Mouse (Mus musculus): ENCODE data around the gene Madcam1.
A peak's percentile ranks its signal among the peaks of the same experiment; 100 is the strongest.

Madcam1 gene

DNA sequence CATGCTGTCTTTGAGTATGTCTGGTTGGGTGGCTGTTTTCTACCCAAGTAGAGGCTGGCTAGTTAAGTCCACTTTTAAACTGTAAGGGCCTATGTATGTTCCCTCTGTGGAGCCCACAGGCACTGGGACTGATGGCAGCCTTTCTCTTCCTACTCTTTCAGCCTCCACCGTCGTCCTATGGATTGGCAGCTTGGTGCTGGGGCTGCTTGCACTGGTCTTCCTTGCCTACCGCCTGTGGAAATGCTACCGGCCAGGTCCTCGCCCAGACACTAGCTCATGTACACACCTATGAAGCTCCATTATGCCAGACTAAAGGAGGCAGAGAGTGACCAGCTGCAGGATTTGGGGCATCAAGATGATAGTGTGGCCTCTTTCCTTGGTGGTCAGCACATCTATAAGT is 3.7 kb downstream of the Madcam1 start:
- DNase-seq (ENCODE audit: low spot score), result no peak

DNA sequence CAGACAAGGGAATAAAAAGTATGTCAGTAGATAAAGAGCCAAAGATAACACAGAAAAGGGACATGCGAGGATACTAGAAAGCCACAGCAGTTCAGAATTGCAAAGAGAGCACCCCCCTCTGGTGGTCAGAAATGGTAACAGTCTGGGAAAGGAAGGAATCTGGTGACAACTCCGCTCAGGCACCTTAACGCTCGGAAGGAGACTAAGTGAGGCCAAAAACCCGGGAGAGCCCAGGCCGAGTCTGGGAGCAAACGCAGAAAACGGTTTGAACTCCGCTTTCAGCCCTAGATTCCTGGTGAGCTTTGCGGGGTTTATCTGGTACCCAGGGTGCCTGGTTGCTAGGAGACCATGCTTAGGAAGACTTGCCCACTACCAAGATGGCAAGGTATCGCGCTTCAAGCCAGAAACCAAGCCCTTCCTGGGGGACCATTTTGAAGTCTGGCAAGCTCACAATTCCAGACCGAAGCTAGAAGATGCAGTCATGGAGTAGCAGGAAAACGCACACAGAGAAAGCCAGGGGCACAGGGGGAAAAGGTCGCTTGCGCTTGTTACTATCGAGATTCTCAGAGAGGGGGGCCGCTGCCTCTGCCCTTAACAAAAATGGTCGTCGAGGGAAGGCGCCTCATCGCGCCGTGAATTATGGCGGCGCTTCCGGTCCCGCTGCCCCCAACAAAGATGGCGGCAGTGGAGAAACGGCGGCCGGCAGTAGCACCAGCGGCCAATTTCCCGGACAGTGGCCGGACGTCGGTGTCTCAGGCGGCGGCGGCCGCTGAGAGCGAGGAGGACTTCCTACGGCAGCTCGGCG is 4.6 kb downstream of the Madcam1 start, which contains the start of gene Tpgs1:
Tpgs1 (plus strand) TSS at position 599 of the 805 bp plus-strand sequence.
- DNase-seq (ENCODE audit: low spot score), result peak; percentile 76

DNA sequence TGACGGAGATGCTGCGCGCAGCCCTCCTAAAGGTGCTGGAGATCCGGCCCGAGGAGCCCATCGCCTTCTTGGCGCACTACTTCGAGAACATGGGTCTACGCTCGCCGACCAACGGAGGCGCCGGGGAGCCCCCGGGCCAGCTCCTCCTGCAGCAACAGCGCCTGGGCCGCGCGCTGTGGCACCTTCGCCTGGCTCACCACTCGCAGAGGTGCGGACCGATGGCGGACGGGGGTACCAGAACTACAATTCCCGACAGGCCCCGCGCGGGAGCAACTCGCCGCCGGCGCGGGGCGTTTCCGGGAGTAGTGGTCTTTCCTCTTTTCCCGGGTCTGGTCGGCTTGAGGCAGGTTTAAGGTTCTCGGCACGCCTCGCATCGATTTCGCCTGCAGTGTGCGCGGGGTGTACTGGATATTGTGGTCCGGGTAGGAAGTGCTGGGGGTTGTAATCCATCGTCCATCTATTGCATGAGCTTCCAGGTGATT is 5.3 kb downstream of the Madcam1 start:
- peak; percentile 57 for DNase-seq (ENCODE audit: low spot score)

DNA sequence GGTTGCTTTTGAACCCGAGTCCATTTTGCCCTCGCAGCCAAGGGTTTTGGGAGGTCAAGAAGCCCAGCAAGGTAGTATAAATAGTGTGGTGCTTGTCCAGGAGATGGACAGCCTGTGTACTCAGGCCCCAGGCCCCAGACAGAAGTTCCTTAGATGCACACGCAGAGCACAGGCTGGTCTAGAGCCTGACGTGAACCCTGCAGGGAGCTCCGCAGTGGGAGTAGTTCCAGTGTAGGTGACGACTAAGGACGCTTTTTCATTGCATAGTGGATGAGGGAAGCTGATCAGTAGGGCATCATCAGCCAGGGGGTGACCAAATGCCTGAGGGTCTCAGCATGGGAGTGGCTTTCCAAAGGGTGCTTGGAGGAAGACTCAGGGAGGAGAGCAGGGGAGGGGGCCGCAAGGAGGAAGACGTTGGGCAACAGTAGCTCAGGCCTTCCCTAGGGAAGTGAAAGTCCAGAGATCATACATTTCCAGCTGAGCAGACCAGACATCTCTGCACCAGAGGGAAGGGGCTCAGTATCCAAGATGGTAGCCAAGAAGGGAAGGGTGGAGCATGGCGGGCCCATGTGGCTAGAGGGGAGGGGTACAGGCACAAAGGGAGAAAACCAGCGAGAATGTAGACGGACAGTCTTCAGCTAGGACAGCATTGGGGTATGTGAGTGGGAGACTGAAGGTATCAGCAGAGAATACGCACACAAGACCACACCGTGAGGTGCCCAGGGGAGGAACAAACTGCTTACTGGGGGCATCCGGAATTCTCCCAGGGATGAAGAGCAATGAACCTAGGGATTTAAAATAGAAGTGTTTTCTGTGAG is 5.9 kb downstream of the Madcam1 start:
- no peak for DNase-seq (ENCODE audit: low spot score)

DNA sequence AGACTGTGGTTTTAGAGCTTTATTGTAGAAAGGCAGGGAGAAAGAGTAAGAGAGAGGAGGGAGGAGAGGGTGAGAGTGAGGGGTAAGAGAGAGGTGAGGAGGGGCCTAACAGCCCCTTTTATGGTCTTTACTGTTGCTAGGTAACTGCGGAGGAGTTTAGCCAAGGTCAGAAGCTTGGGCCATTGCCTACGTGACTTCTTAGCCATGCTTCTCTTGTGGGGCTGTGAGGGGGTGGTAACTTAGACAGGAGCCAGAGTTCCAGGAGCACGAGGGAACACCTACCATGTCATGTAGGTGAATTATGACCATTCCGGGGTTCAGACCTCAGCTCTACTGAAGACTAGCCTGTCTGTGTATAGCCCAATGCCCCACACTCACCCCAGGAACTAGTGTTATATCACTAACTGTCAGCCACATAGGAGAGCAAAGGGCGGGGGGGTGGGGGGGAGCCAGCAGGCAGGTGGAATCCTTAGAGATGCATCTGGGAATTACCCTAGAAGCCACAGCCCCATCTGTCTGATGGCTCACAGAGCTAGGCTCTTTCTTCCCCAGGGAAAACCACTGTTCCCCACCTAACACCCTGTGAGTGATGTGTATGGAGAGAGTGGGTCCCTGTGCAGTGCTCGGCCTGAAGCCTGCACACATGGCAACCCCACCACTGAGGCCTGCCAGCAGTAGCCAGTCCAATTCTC is 7.2 kb downstream of the Madcam1 start:
- no peak for DNase-seq (ENCODE audit: low spot score)

DNA sequence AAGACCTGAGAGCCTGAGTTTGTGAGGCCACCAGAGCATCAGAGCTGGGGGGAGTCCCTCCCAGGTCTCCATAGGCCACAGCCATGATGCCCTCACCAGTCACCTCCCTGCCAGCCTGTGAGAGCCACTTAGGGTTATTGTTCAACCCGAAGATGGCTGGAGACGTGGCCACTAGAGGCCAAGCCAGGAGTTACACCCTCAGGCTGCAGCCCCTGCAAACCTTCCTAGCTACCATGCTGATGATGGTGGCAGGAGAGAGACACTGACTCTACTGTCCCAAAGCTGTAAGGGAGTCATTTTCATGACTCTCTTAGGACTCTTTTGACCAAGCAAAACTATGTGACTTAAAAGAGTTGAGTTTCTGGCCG is 7.7 kb downstream of the Madcam1 start:
- no peak for DNase-seq (ENCODE audit: low spot score)

DNA sequence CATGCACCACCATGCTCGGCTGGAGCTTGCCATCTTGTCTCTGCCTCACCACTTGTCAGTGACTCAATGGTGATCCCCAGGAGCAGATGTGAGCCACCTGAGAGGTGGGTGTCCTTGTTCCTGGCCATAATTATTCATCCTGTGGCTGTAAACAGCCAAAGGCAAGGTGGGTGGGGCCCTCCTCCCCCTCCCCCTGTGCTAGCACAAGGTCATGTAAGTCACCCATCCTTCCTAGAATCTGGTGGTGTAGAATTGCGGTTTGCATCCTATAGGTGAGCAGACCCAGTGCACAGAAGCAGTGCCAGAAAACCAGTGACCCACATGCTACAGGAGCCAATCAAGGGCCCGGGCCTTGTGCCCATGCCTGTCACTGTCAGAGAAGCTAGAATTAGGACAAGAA is 8.7 kb downstream of the Madcam1 start:
- DNase-seq (ENCODE audit: low spot score), result no peak

DNA sequence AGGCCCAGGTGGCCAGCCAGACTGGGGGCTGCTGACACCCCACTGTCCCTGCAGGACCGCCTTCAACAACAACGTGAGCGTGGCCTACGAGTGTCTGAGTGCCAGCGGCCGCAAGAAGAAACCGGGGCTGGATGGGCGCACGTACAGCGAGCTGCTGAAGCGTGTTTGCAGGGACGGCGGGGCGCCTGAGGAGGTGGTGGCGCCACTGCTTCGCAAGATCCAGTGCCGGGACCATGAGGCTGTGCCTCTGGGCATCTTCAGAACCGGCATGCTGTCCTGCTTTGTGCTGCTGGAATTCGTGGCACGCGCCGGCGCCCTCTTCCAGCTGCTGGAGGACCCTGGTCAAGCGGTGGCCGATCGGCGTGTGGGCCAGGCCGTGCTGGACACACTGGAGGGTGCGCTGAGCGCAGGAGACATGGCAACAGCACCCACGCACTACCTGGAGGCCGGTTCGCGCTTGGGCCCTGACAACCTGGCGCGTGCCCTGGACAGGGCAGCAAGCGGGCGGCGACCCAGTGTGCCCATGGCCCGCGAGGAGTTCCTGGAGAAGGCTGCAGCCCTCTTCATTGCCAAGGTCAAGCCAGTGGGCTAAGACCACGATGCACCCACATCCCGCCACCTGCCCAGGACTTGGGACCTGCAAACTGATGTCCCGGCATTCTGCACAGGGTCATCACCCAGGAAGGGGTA is 11.1 kb downstream of the Madcam1 start:
- DNase-seq (ENCODE audit: low spot score), result no peak

DNA sequence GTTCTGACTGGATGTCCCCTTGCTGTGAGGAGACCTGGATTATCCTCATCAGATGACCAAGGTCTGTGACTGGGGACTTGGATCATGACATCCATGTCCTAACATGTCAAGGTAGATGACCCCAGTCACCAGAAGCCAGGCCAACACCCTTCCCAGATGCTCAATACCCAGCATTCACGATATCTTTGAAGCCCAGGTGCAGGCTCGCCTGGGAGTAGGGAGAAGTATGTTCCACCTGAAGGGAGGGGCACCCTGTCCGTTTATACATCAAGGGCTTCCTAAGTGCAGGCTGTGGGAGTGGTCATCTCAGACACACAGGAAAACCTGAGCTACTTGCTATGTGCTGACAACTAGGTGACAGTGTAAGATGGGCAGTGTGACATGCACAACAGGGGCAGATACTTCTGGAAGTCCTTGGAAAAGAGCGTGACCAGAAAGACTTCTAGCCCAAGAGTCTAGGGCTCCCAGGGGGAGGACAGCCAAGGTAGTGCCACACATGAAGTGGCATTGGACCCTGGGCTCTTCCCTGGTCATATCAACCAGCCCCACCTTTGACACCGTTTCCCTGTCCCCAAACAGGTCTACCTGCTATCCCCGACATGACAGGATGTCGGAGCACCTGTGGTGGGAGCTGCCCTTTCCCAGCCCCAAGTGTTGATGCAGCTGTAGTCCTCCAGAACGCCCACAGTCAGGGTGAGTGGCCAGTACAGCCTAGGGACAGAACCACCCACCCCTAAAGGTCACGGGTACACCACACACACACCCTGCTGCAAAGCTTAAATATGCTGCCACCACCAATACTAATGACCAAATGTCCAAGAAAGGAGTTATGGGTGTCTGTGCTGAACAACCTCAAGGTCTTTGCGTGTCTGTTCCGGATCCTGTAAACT is 16.5 kb downstream of the Madcam1 start:
- no peak for DNase-seq (ENCODE audit: low spot score)

DNA sequence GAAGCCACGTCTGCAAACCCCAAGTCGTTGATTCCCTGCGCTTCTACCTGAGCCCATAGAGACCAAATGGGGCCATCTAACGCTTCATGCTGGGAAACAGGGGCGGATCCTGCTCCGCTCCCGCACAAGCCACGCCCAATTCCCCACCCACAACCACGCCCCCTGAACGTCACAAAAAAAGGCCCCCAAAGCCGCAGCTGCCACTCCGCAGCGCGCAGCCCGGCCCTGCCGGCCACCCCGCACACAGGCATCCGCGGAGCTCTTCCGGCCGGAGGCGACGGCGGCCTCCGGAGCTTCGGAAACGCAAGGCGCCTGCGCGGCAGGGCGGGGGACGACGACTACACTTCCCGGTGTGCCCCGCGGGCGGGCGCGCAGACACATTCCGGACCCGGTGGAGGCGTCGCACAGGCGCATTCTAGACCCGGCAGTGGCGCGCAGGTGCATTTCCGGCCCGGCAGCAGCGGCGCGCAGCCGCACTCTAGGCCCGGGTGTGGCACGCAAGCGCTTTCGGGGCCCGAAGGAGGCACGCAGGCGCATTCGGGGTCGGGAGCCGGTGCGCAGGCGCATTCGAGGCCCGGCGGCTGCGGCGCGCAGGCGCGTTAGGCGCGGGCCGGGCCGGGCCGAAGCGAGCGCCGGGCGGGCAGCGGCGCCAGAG is 17.4 kb downstream of the Madcam1 start, which contains the start of gene Cdc34:
Cdc34 (plus strand) TSS at position 605 of the 655 bp plus-strand sequence.
- DNase-seq (ENCODE audit: low spot score), result peak; percentile 96

DNA sequence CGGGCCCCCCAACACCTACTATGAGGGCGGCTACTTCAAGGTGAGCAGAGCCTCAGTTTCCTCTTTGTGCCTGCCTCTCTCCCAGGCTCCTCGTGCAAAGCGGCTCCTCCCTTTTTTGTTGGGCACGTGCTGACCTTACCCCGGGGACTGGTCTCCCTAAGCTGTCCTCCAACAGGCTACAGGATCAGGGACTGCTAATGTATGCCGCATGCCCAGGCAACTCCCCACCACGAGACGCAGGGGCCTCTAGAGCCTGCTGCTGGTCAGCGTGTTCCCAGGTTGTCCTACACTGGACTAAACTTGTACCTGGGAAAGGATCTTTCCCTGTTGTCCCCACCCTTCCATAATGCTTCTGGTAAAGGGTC is 18.2 kb downstream of the Madcam1 start:
- DNase-seq (ENCODE audit: low spot score), result no peak

DNA sequence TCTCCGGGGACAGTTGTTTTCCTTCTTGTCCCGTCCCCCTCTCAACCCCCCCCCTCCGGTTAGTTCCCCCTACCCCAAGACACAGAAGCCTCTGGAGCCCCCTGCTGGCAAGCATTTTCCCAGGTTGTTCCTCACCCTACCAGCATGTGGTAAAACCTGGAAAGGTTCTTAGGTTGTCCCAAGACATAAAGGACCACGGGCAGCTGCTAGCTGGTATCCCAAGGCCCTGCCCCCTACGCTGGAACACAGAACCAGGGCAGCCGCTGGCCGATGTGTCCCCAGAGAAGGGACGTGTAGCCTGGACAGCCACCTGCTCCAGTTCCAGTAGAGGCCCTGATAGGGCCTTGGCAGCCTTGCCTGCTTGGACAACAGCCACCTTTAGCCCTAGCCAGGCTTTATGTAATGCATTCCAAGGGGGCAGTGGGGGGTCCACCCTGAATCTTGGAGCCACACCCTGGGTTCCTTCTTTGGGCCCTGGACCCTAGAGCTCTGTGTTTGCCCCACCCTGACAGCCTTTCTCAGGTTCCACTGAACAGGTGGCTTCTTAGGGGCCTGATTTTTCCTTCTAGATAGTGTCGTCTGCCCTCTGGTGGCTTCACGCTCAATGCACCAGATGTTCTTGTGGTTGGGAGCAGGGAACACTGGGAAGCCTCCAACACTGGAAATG is 18.7 kb downstream of the Madcam1 start:
- no peak for DNase-seq (ENCODE audit: low spot score)

DNA sequence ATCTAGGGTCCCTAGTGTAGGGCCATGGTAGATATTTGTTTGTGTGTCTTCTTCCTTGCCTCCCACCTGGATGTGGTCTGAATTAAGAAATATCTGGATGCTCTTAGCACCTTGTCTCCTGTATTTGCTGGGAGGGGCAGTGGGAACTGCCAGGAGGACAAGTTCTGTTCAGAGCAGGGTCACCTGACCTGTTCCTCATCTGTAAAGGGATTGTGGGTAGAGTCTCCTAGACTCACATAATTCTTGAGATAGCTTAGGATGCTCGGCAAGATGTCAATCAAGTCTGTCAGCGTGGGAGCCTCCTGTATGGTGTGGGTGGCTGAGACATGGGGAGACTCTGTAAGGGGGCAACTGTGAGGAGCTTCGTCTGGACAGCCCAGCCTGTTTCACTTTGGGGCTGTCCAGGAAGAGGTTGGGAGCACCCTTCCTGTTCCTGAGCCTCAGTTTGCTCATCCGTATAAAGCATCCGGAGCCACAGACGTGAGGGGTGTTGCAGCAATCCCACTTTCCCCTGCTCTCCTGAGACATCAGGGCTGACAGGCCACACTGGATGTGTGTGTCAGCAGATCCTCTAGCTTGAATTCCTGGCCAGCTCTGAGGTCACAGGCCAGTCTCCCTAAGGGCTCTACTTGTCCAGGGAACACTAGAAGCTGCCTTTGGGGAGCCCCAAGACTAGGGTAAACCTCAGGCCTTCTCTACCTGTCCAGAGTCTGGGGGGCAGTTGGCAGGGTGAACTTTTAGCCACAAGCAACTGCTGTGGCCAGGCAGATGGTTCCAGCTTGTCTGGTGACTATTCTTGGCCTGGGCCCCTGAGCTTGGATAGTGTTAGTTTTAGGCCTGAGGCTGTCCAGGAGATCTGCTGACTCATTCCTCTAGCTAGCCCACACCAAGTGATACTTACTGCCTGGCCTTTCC is 19.6 kb downstream of the Madcam1 start:
- no peak for DNase-seq (ENCODE audit: low spot score)

DNA sequence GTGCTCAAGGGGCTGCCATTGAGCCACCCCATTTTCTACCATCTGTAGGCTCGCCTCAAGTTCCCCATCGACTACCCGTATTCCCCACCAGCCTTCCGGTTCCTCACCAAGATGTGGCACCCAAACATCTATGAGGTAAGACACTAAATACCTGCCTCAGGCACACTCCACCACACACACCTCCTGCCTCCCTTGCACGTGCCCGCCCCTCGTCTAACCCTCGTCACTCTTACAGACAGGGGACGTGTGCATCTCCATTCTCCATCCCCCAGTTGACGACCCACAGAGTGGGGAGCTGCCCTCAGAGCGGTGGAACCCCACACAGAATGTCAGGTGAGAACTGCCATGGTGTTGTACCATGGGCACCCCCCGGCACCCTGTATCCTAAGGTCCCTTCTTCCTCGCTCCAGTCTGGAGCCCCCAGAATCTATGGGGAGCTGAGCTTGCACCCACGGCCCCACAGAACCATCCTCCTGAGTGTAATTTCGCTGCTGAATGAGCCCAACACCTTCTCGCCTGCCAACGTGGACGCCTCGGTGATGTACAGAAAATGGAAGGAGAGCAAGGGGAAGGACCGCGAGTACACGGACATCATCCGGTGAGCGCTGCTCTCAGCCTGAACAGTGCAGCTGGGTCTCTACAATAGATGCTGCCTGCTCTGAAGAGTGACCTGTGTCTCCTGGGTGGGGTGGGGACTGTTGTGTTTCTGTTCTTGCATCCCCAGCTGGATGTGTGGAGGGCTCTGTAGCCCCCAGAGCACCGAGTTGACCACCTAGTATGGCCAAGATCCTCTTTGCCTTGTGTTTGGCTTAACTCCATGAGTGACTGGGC is 20.6 kb downstream of the Madcam1 start:
- no peak for DNase-seq (ENCODE audit: low spot score)

DNA sequence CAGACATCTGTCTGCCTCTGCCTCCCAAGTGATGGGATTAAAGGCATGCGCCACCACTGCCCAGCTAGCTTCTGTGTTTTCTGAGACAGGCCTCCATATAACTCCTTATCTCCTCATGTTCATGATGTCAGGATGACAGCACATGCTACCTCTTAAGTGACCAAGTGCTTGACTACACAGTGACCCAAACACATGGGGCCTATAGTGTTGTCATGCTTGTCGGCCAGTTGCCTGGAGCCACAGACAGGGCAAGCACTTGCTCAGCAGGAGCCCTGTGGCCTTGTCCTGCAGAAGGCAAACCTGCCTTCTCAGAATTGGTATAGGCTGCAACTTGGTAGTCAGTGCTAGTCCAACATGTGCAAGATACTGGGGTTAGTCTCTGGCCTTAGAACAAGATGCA is 21.9 kb downstream of the Madcam1 start:
- DNase-seq (ENCODE audit: low spot score), result no peak

DNA sequence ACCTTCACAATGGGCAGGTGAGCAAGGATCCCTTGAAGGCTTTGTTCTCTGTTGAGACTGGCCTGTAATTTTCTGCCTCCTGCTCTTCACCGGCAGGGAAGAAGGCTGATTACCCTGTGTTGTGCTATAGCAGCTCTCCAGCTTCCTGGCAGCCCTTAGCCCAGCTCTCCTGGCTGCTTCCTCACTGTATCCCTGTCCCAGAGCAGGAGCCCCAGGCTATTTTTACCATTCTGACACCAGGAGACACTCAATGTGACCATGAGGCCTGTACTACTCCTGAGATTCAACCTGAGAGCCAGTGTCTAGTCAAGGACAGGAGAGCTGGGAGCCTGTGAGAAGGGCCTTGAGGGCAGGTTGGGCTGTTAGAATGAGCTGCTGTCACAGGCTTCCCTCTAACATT is 22.3 kb downstream of the Madcam1 start:
- DNase-seq (ENCODE audit: low spot score), result no peak

DNA sequence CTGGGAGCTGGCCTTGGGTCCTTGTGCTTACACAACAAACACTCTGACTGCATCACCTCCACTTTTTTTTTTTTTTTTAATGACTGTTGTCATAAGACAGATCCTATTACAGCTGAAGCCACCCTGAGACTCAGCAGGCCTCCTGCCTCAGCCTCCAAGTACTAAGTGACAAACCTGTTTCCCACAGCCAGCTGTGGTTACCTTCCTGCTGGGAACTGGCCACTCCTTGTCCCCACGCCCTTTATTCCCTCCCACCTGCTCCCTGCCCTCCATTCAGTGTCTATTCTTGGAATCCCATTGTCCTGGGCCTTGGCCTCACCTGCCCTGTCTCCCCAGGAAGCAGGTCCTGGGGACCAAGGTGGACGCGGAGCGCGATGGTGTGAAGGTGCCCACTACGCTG is 23.2 kb downstream of the Madcam1 start:
- no peak for DNase-seq (ENCODE audit: low spot score)

DNA sequence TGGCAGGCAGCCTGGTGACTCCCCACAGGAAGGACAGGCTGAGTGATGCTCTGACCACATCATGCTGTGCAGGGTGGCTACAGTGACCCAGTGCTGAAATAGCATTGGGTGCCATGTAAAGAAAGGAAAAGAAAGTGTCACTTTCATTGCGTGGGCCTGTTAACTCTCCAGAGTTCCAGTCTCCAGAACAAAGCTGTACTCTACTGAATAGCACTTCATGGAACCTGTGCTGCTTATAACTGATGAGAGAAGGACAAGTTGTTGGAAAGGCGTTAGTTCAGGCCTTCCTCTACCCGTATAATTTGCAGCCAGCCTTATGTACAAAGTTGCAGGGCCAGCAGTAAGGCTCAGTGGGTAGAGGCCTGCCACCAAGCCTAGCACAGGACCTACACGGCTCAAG is 24.4 kb downstream of the Madcam1 start, which contains the start of gene Gzmm:
Gzmm (plus strand) TSS at position 301 of the 400 bp plus-strand sequence.
- no peak for DNase-seq (ENCODE audit: low spot score)

Measured in ovary, postnatal 10 days (tissue).